Mouse (Mus musculus) myocyte (in vitro differentiated cells): ENCODE measurements at regions not wholly inside any gene's neighbourhood (a gene's known extent, or its start where the extent isn't known, plus 50 kb on each side); places are given as distances from the start of the nearest gene placed in this dataset.

Experiments
- H3K27me3 ChIP-seq: one replicate; pipeline ENCODE4 v1.6.1; 2011; ENCODE audit not compliant: control insufficient read depth, insufficient read depth, insufficient read length
- H3K36me3 ChIP-seq: one replicate; pipeline ENCODE4 v1.6.1; 2011; ENCODE audit not compliant: control insufficient read depth, insufficient read depth
- H3K4me2 ChIP-seq: one replicate; pipeline ENCODE4 v1.6.1; 2011; ENCODE audit warnings: low read depth, control low read depth
- H3K4me3 ChIP-seq: one replicate; pipeline ENCODE4 v1.5.1; 2011; ENCODE audit warnings: mild to moderate bottlenecking, control low read depth, moderate library complexity
- H3K79me2 ChIP-seq: one replicate; pipeline ENCODE4 v1.6.1; 2011; ENCODE audit not compliant: control insufficient read depth, insufficient read depth
- H3ac ChIP-seq: one replicate; pipeline ENCODE4 v1.6.1; 2011; ENCODE audit not compliant: control insufficient read depth, insufficient read length
- CEBPB ChIP-seq: IDR thresholded peaks from 2 replicates; pipeline ENCODE4 v1.6.1; 2011; ENCODE audit warnings: mild to moderate bottlenecking, moderate library complexity; ENCODE audit not compliant: poor library complexity, insufficient read depth, severe bottlenecking
- E2F4 ChIP-seq: IDR thresholded peaks from one replicate; pipeline ENCODE4 v1.6.1; 2011; ENCODE audit warnings: mild to moderate bottlenecking, control low read depth, moderate library complexity; ENCODE audit not compliant: insufficient read depth
- MAX ChIP-seq: IDR thresholded peaks from one replicate; pipeline ENCODE4 v1.6.1; 2011; ENCODE audit warnings: low read depth, mild to moderate bottlenecking, control low read depth
- MYOD1 ChIP-seq, 3 experiments: IDR thresholded peaks; one replicate each; pipeline ENCODE4 v1.6.1; 2011; ENCODE audit warnings: control low read depth in 2 of 3, low read depth in 2 of 3, mild to moderate bottlenecking in 2 of 3, moderate library complexity in 1 of 3; ENCODE audit not compliant: insufficient read length in 2 of 3, control insufficient read depth in 1 of 3
- MYOG ChIP-seq, 3 experiments: IDR thresholded peaks; one replicate each; pipeline ENCODE4 v1.6.1; 2011; ENCODE audit warnings: control low read depth in 2 of 3, low read depth in 2 of 3, mild to moderate bottlenecking in 2 of 3; ENCODE audit not compliant: insufficient read length in 2 of 3, control insufficient read depth in 1 of 3, insufficient read depth in 1 of 3
- POLR2A ChIP-seq: IDR thresholded peaks from one replicate; pipeline ENCODE4 v1.6.1; 2011; ENCODE audit warnings: low read depth, mild to moderate bottlenecking, control low read depth, moderate library complexity; ENCODE audit not compliant: insufficient read length
- POLR2AphosphoS2 ChIP-seq: IDR thresholded peaks from one replicate; pipeline ENCODE4 v1.6.1; 2011; ENCODE audit warnings: low read depth, control low read depth; ENCODE audit not compliant: insufficient read length
- REST ChIP-seq: IDR thresholded peaks from one replicate; pipeline ENCODE4 v1.6.1; 2011; ENCODE audit warnings: mild to moderate bottlenecking, control low read depth, moderate library complexity; ENCODE audit not compliant: insufficient read depth, insufficient read length
- SRF ChIP-seq: IDR thresholded peaks from one replicate; pipeline ENCODE4 v1.6.1; 2011; ENCODE audit warnings: low read depth; ENCODE audit not compliant: control insufficient read depth, insufficient read length
- TCF12 ChIP-seq: IDR thresholded peaks from one replicate; pipeline ENCODE4 v1.6.1; 2011; ENCODE audit warnings: mild to moderate bottlenecking, control low read depth; ENCODE audit not compliant: poor library complexity, insufficient read depth, severe bottlenecking
- TCF3 ChIP-seq: IDR thresholded peaks from one replicate; pipeline ENCODE4 v1.6.1; 2011; ENCODE audit warnings: low read depth, control low read depth; ENCODE audit not compliant: insufficient read length
- USF1 ChIP-seq: IDR thresholded peaks from one replicate; pipeline ENCODE4 v1.6.1; 2011; ENCODE audit warnings: low read depth, mild to moderate bottlenecking, control low read depth, moderate library complexity

GRCm38 (mm10) chr13:90233561-90233960 is 144.2 kb upstream of the Xrcc4 start:
- no peak for TF ChIP-seq CEBPB
- TF ChIP-seq USF1 = no peak
- no peak for TF ChIP-seq TCF3
- no peak for TF ChIP-seq TCF12
- TF ChIP-seq REST = no peak
- no peak for TF ChIP-seq E2F4
- no peak for TF ChIP-seq MYOG (IDR thresholded peaks at IDR 0.05; ENCODE audit: control insufficient read depth in 1 of 3, insufficient read depth in 1 of 3, insufficient read length in 2 of 3, low read depth in 2 of 3)
- no peak for TF ChIP-seq POLR2A
- TF ChIP-seq POLR2AphosphoS2 = no peak
- TF ChIP-seq MAX = no peak
- TF ChIP-seq SRF = no peak
- TF ChIP-seq MYOD1 (IDR thresholded peaks at IDR 0.05; ENCODE audit: control insufficient read depth in 1 of 3, insufficient read length in 2 of 3, low read depth in 2 of 3) = no peak
- Histone ChIP-seq H3K4me3 (no peak overlapping the region), H3K27me3 (no peaks in the 10 kb centered on the region), H3ac (no peak overlapping the region), H3K36me3 (no peaks in the 10 kb centered on the region), H3K79me2 (no peaks in the 10 kb centered on the region), H3K4me2 (no peak overlapping the region)

GRCm38 (mm10) chr13:90229106-90229505 is 139.7 kb upstream of the Xrcc4 start:
- Histone ChIP-seq H3ac (no peak overlapping the region), H3K27me3 (no peaks in the 10 kb centered on the region), H3K79me2 (no peaks in the 10 kb centered on the region), H3K4me2 (no peak overlapping the region), H3K4me3 (no peak overlapping the region), H3K36me3 (no peaks in the 10 kb centered on the region)
- TF ChIP-seq MYOG (IDR thresholded peaks at IDR 0.05; ENCODE audit: control insufficient read depth in 1 of 3, insufficient read depth in 1 of 3, insufficient read length in 2 of 3, low read depth in 2 of 3) (no peak), CEBPB (no peak), REST (no peak), USF1 (no peak), E2F4 (no peak), TCF3 (no peak), MAX (no peak), POLR2AphosphoS2 (no peak), TCF12 (no peak), POLR2A (no peak), MYOD1 (IDR thresholded peaks at IDR 0.05; ENCODE audit: control insufficient read depth in 1 of 3, insufficient read length in 2 of 3, low read depth in 2 of 3) (no peak), SRF (no peak)

- Histone ChIP-seq H3K79me2 (no peaks in the 10 kb centered on the region), H3K4me2 (no peak overlapping the region), H3K4me3 (no peak overlapping the region), H3K27me3 (no peaks in the 10 kb centered on the region), H3K36me3 (no peaks in the 10 kb centered on the region), H3ac (no peak overlapping the region)
- TF ChIP-seq CEBPB = no peak
Measured at GRCm38 (mm10) chr13:90226212-90226611, 136.8 kb upstream of the Xrcc4 start.

GRCm38 (mm10) chr13:90212390-90212789 is 123.0 kb upstream of the Xrcc4 start:
- Histone ChIP-seq H3K4me3 (no peak overlapping the region), H3ac (no peak overlapping the region), H3K79me2 (no peaks in the 10 kb centered on the region), H3K27me3 (no peaks in the 10 kb centered on the region), H3K4me2 (no peak overlapping the region), H3K36me3 (no peaks in the 10 kb centered on the region)
- TF ChIP-seq SRF (no peak), E2F4 (no peak), TCF3 (no peak), POLR2AphosphoS2 (no peak), REST (no peak), CEBPB (no peak), MYOD1 (IDR thresholded peaks at IDR 0.05; ENCODE audit: control insufficient read depth in 1 of 3, insufficient read length in 2 of 3, low read depth in 2 of 3) (no peak), POLR2A (no peak), MYOG (IDR thresholded peaks at IDR 0.05; ENCODE audit: control insufficient read depth in 1 of 3, insufficient read depth in 1 of 3, insufficient read length in 2 of 3, low read depth in 2 of 3) (no peak), TCF12 (no peak), USF1 (no peak), MAX (no peak)

- TF ChIP-seq CEBPB = no peak
- no peak for TF ChIP-seq MAX
- TF ChIP-seq POLR2A = no peak
- no peak for TF ChIP-seq SRF
- no peak for TF ChIP-seq TCF12
- no peak for TF ChIP-seq USF1
- no peak for TF ChIP-seq MYOG (IDR thresholded peaks at IDR 0.05; ENCODE audit: control insufficient read depth in 1 of 3, insufficient read depth in 1 of 3, insufficient read length in 2 of 3, low read depth in 2 of 3)
- no peak for TF ChIP-seq TCF3
- no peak for TF ChIP-seq MYOD1 (IDR thresholded peaks at IDR 0.05; ENCODE audit: control insufficient read depth in 1 of 3, insufficient read length in 2 of 3, low read depth in 2 of 3)
- no peak for TF ChIP-seq REST
- no peak for TF ChIP-seq E2F4
- no peak for TF ChIP-seq POLR2AphosphoS2
- no peak overlapping the region for H3K4me2 ChIP-seq
- H3K27me3 ChIP-seq = no peaks in the 10 kb centered on the region
- H3K4me3 ChIP-seq = no peak overlapping the region
- H3K36me3 ChIP-seq = no peaks in the 10 kb centered on the region
- H3ac ChIP-seq = no peak overlapping the region
- no peaks in the 10 kb centered on the region for H3K79me2 ChIP-seq
Measured at GRCm38 (mm10) chr13:90207875-90208274, 118.5 kb upstream of the Xrcc4 start.
